ENCODE assay signal across 8 mouse cellular contexts in genomic region chr8:120492193-120492880, GRCm38 (mm10).
DNase-seq lines count a peak whose midpoint lies in the region; ATAC-seq lines count a peak whose summit lies in the region.
"Had no signal": no experiment of that assay in that cellular context is flagged by ENCODE, and none has a peak within 500 bp of the region (broad histone marks: within the 10 kb centered on the region; RNA-seq: fewer than 3 reads in every experiment).

No protein-coding gene starts in this region.

- H3K9ac ChIP-seq in hindbrain, embryonic 13.5 days = peak overlapping the region; percentile 98
- peak overlapping the region; percentile 58 for H3K9ac ChIP-seq in liver, embryonic 12.5 days
- H3K9ac ChIP-seq: limb, embryonic 15.5 days had no signal

- DNase-seq in yolk sac, embryonic 10.5 days (ENCODE audit: low spot score) = peak; percentile 63
- no peak for DNase-seq in frontal cortex, postnatal 25 days (ENCODE audit: low spot score in 2 of 2)
- no peak for DNase-seq in right cerebral cortex, adult 2 months (ENCODE audit: low spot score in 2 of 2)

- WGBS in hindbrain, embryonic 13.5 days = 20% methylated on average over 14 of the region's 14 CpGs
- WGBS in liver, embryonic 12.5 days (ENCODE audit: insufficient replicate concordance) = 52% methylated on average over 14 of the region's 14 CpGs

- no peaks in the 10 kb centered on the region for H3K27me3 ChIP-seq in megakaryocyte, embryonic 14.5 days (replicated peaks)
- H3K27me3 ChIP-seq in hindbrain, embryonic 13.5 days = no peaks in the 10 kb centered on the region
- H3K27me3 ChIP-seq in liver, embryonic 12.5 days (replicated peaks) = no peaks in the 10 kb centered on the region

- peak overlapping the region; percentile 100 for H3K4me3 ChIP-seq in megakaryocyte, embryonic 14.5 days (replicated peaks)
- H3K4me3 ChIP-seq in hindbrain, embryonic 13.5 days = peak overlapping the region; percentile 91
- peak overlapping the region; percentile 97 for H3K4me3 ChIP-seq in liver, embryonic 12.5 days
- H3K4me3 ChIP-seq: limb, embryonic 15.5 days had no signal

- H3K27ac ChIP-seq in hindbrain, embryonic 13.5 days = peak overlapping the region; percentile 72; the same call in 1 of the 2 replicates
- H3K27ac ChIP-seq in liver, embryonic 12.5 days = peak overlapping the region; percentile 100
- H3K27ac ChIP-seq: limb, embryonic 15.5 days had no signal

- peaks cover 74% of the 10 kb centered on the region for H3K36me3 ChIP-seq in megakaryocyte, embryonic 14.5 days (replicated peaks; ENCODE audit: low read length)
- no peaks in the 10 kb centered on the region for H3K36me3 ChIP-seq in hindbrain, embryonic 13.5 days
- peaks cover 26% of the 10 kb centered on the region for H3K36me3 ChIP-seq in liver, embryonic 12.5 days
- H3K36me3 ChIP-seq: limb, embryonic 15.5 days had no signal

- ATAC-seq in megakaryocyte, adult 5-6 weeks (ENCODE audit: poor library complexity, severe bottlenecking) = no peak
- no peak for ATAC-seq in hindbrain, embryonic 13.5 days (ENCODE audit: low FRiP score)
- no peak for ATAC-seq in liver, embryonic 12.5 days

- no peaks in the 10 kb centered on the region for H3K9me3 ChIP-seq in megakaryocyte, embryonic 14.5 days
- no peaks in the 10 kb centered on the region for H3K9me3 ChIP-seq in hindbrain, embryonic 13.5 days
- no peaks in the 10 kb centered on the region for H3K9me3 ChIP-seq in liver, embryonic 12.5 days (replicated peaks)
- H3K9me3 ChIP-seq: limb, embryonic 15.5 days had no signal

- peaks cover 67% of the 10 kb centered on the region for H3K4me1 ChIP-seq in megakaryocyte, embryonic 14.5 days
- peaks cover 82% of the 10 kb centered on the region for H3K4me1 ChIP-seq in hindbrain, embryonic 13.5 days (replicated peaks)
- peaks cover 77% of the 10 kb centered on the region for H3K4me1 ChIP-seq in liver, embryonic 12.5 days

- peak overlapping the region; percentile 94 for H3K4me2 ChIP-seq in hindbrain, embryonic 13.5 days
- peak overlapping the region; percentile 95 for H3K4me2 ChIP-seq in liver, embryonic 12.5 days
- H3K4me2 ChIP-seq: limb, embryonic 15.5 days had no signal
